Mouse (Mus musculus) heart, adult 18-20 months (tissue): ENCODE measurements around the gene Wdr63. TPM values are rescaled to one million over a fixed set of nuclear protein-coding genes. Genes with fewer than 3 reads are reported as not detected.
A peak's percentile ranks its signal among the peaks of the same experiment; 100 is the strongest.

ENCODE experiments used
- DNase-seq, 2 experiments: peaks; one replicate each; pipeline ENCODE4 v3.0.0; 2021 to 2022; ENCODE audit warnings: mixed read lengths in 1 of 2
- total RNA-seq, 2 experiments: library from RNA; stranded (reverse); gene quantifications; 2 replicates each; pipeline ENCODE4 v1.2.3; 2021

Wdr63 gene
- total RNA-seq, 2 experiments from 2014 or later, result 0.57 TPM; not detected in 1

GRCm38 (mm10) chr3:146053082-146053814 is 54.7 kb downstream of the Wdr63 start:
- no peak for DNase-seq

GRCm38 (mm10) chr3:146051277-146052007 is 56.5 kb downstream of the Wdr63 start:
- peak in 1 of 2 experiments; percentile 30 for DNase-seq

- DNase-seq, result no peak
Measured at GRCm38 (mm10) chr3:146049951-146050350, 58.0 kb downstream of the Wdr63 start.

- DNase-seq, result peak; percentile 24 to 56
Measured at GRCm38 (mm10) chr3:146047704-146048207, 60.2 kb downstream of the Wdr63 start.

GRCm38 (mm10) chr3:146046076-146046475 is 61.9 kb downstream of the Wdr63 start:
- DNase-seq, result no peak

GRCm38 (mm10) chr3:146044977-146045376 is 63.0 kb downstream of the Wdr63 start:
- DNase-seq, result peak; percentile 16 to 25

- peak; percentile 54 to 62 for DNase-seq
Measured at GRCm38 (mm10) chr3:146041382-146041781, 66.5 kb downstream of the Wdr63 start.

GRCm38 (mm10) chr3:146039132-146039903 is 68.6 kb downstream of the Wdr63 start:
- no peak for DNase-seq

- no peak for DNase-seq
Measured at GRCm38 (mm10) chr3:146037906-146038305, 70.0 kb downstream of the Wdr63 start.

GRCm38 (mm10) chr3:146032976-146033375 is 75.0 kb downstream of the Wdr63 start:
- DNase-seq, result no peak

- no peak for DNase-seq
Measured at GRCm38 (mm10) chr3:146030255-146030836, 77.6 kb downstream of the Wdr63 start.

- DNase-seq, result no peak
Measured at GRCm38 (mm10) chr3:146029234-146029633, 78.7 kb downstream of the Wdr63 start.

- DNase-seq, result no peak
Measured at GRCm38 (mm10) chr3:146028406-146028805, 79.5 kb downstream of the Wdr63 start.

- DNase-seq, result no peak
Measured at GRCm38 (mm10) chr3:146027116-146027515, 80.8 kb downstream of the Wdr63 start.

- no peak for DNase-seq
Measured at GRCm38 (mm10) chr3:146025499-146025898, 82.4 kb downstream of the Wdr63 start.

GRCm38 (mm10) chr3:146024746-146025145 is 83.2 kb downstream of the Wdr63 start:
- DNase-seq, result peak in 1 of 2 experiments; percentile 7

- no peak for DNase-seq
Measured at GRCm38 (mm10) chr3:146022232-146022631, 85.7 kb downstream of the Wdr63 start.

GRCm38 (mm10) chr3:146017521-146017920 is 90.4 kb downstream of the Wdr63 start:
- no peak for DNase-seq

- DNase-seq, result no peak
Measured at GRCm38 (mm10) chr3:146016979-146017378, 91.0 kb downstream of the Wdr63 start.

GRCm38 (mm10) chr3:146014321-146014720 is 93.6 kb downstream of the Wdr63 start:
- DNase-seq, result no peak

GRCm38 (mm10) chr3:146013490-146013889 is 94.4 kb downstream of the Wdr63 start:
- no peak for DNase-seq
